Mouse (Mus musculus): ENCODE data around the gene Zfp768.

The Zfp768 gene

GRCm38 (mm10) chr7:127309951-127310350 is 35.4 kb downstream of the Zfp768 start:
- ATAC-seq (ENCODE audit: insufficient number of reproducible peaks, low FRiP score, low TSS enrichment), result no peak

- ATAC-seq (ENCODE audit: insufficient number of reproducible peaks, low FRiP score, low TSS enrichment), result no peak
Measured at GRCm38 (mm10) chr7:127308887-127309286, 36.5 kb downstream of the Zfp768 start.

GRCm38 (mm10) chr7:127308431-127308830 is 37.0 kb downstream of the Zfp768 start:
- no peak for ATAC-seq (ENCODE audit: insufficient number of reproducible peaks, low FRiP score, low TSS enrichment)

GRCm38 (mm10) chr7:127297586-127298193 is 47.7 kb downstream of the Zfp768 start:
- ATAC-seq (ENCODE audit: insufficient number of reproducible peaks, low FRiP score, low TSS enrichment), result no peak

GRCm38 (mm10) chr7:127296786-127297555 is 48.4 kb downstream of the Zfp768 start:
- no peak for ATAC-seq (ENCODE audit: insufficient number of reproducible peaks, low FRiP score, low TSS enrichment)

- no peak for ATAC-seq (ENCODE audit: insufficient number of reproducible peaks, low FRiP score, low TSS enrichment)
Measured at GRCm38 (mm10) chr7:127296098-127296497, 49.3 kb downstream of the Zfp768 start, which contains the start of gene Itgal. TSS of gene Itgal (plus strand) at chr7:127296260.

Data from cerebellum, adult (tissue).